Mouse (Mus musculus) hindbrain, postnatal 0 days (tissue): Measurements from ENCODE around the gene Gapvd1. TPM values are rescaled to one million over a fixed set of nuclear protein-coding genes. Genes with fewer than 3 reads are reported as not detected.

Experiments
- ATAC-seq: fragments of 200-750 bp; cut with Nextera tagmentation; 2 replicates; pipeline ENCODE4 v1.8.0; 2017; ENCODE audit warnings: mild to moderate bottlenecking, moderate TSS enrichment, moderate library complexity
- DNase-seq: peaks from one replicate; pipeline ENCODE4 v3.0.0-alpha.2; 2015; ENCODE audit warnings: low spot score
- H3K27ac ChIP-seq: fragments of 300-500 bp; sonication (generic); 2 replicates; pipeline ENCODE4 v1.5.1; 2014; ENCODE audit warnings: mild to moderate bottlenecking
- H3K27me3 ChIP-seq: fragments of 300-500 bp; sonication (generic); 2 replicates; pipeline ENCODE4 v1.6.1; 2014; ENCODE audit warnings: low read length, mixed read lengths; ENCODE audit not compliant: insufficient read depth
- H3K36me3 ChIP-seq: fragments of 300-500 bp; sonication (generic); 2 replicates; pipeline ENCODE4 v1.6.1; 2014; ENCODE audit warnings: low read length, mixed read lengths; ENCODE audit not compliant: insufficient read depth
- H3K4me1 ChIP-seq: fragments of 300-500 bp; sonication (generic); 2 replicates; pipeline ENCODE4 v1.6.1; 2014; ENCODE audit warnings: antibody characterized with exemption, low read length, mixed read lengths; ENCODE audit not compliant: insufficient read depth
- H3K4me2 ChIP-seq: fragments of 300-500 bp; sonication (generic); 2 replicates; pipeline ENCODE4 v1.6.1; 2014; ENCODE audit warnings: low read depth, mild to moderate bottlenecking, low read length, moderate library complexity, mixed read lengths
- H3K4me3 ChIP-seq: fragments of 300-500 bp; sonication (generic); 2 replicates; pipeline ENCODE4 v1.5.1; 2014; ENCODE audit warnings: low read length
- H3K9ac ChIP-seq: fragments of 300-500 bp; sonication (generic); replicated peaks from 2 replicates; pipeline ENCODE4 v1.6.1; 2014; ENCODE audit warnings: mild to moderate bottlenecking, low read length, moderate library complexity, mixed read lengths
- H3K9me3 ChIP-seq: fragments of 300-500 bp; sonication (generic); 2 replicates; pipeline ENCODE4 v1.6.1; 2016; ENCODE audit warnings: low read length, mixed read lengths
- CTCF ChIP-seq: IDR thresholded peaks from 2 replicates; pipeline ENCODE4 v1.5.1; 2016; ENCODE audit warnings: antibody characterized with exemption, control low read depth, low read depth
- WGBS: fragments of 180-500 bp; shearing (Covaris S2); extraction: QIAGEN DNeasy Blood & Tissue Kit; methylation state at CpG from one replicate; pipeline ENCODE4 v1.1.7; 2014; 5-methylcytosine and 5-hydroxymethylcytosine counted together
- polyA plus RNA-seq: library from polyadenylated mRNA; unstranded; fragments of >200 nt; fragmentation: Nextera tagmentation; extraction: Ambion mirVana; gene quantifications from 2 replicates; pipeline ENCODE4 v1.2.1, GENCODE M21; 2015
- total RNA-seq: library from RNA; depleted of rRNA; stranded (reverse); fragments of >200 nt; gene quantifications from 2 replicates; pipeline ENCODE4 v1.2.3, GENCODE M21; 2014

The Gapvd1 gene
- total and polyA plus RNA-seq, 2 experiments from 2014 or later = 74.0 to 79.8 TPM

- Histone ChIP-seq H3K4me1 (peaks cover 8% of the 10 kb centered on the region), H3K36me3 (no peaks in the 10 kb centered on the region), H3K9ac (no peak overlapping the region), H3K27me3 (no peaks in the 10 kb centered on the region), H3K4me3 (no peak overlapping the region), H3K9me3 (no peaks in the 10 kb centered on the region), H3K4me2 (no peak overlapping the region), H3K27ac (no peak overlapping the region)
- peak; percentile 54 for DNase-seq
- no peak for TF ChIP-seq CTCF
- WGBS = 22% methylated on average over 10 of the region's 10 CpGs
- no peak for ATAC-seq
These were observed 87.2 kb downstream of the Gapvd1 start for GRCm38 (mm10) chr2:34667820-34668219.

GRCm38 (mm10) chr2:34647410-34647809, 107.6 kb downstream of the Gapvd1 start:
- H3K27ac ChIP-seq = no peak overlapping the region
- H3K4me1 ChIP-seq = no peaks in the 10 kb centered on the region; the same call in 1 of the 2 replicates
- 29% methylated on average over 11 of the region's 11 CpGs for WGBS
- no peak for TF ChIP-seq CTCF
- no peaks in the 10 kb centered on the region for H3K36me3 ChIP-seq
- H3K9me3 ChIP-seq = no peaks in the 10 kb centered on the region
- H3K9ac ChIP-seq = no peak overlapping the region
- no peak for DNase-seq
- no peak for ATAC-seq
- no peak overlapping the region for H3K4me3 ChIP-seq
- H3K4me2 ChIP-seq = peak overlapping the region; percentile 6; the same call in 1 of the 2 replicates
- no peaks in the 10 kb centered on the region for H3K27me3 ChIP-seq

GRCm38 (mm10) chr2:34646541-34646865, 108.5 kb downstream of the Gapvd1 start:
- Histone ChIP-seq H3K27ac (no peak overlapping the region), H3K36me3 (no peaks in the 10 kb centered on the region), H3K4me1 (no peaks in the 10 kb centered on the region; the same call in 1 of the 2 replicates), H3K9me3 (no peaks in the 10 kb centered on the region), H3K4me3 (peak overlapping the region; percentile 30), H3K9ac (no peak overlapping the region), H3K4me2 (peak overlapping the region; percentile 62), H3K27me3 (no peaks in the 10 kb centered on the region)
- ATAC-seq = no peak
- no peak for DNase-seq
- no peak for TF ChIP-seq CTCF
- 8% methylated on average over 5 of the region's 5 CpGs for WGBS

GRCm38 (mm10) chr2:34645851-34646540, 109.0 kb downstream of the Gapvd1 start:
- H3K9ac ChIP-seq = 0 out of 2 replicates have a peak overlapping the region, but pooled peaks have one; percentile 33
- 14% methylated on average over 21 of the region's 21 CpGs for WGBS

GRCm38 (mm10) chr2:34644571-34645526, 110.2 kb downstream of the Gapvd1 start:
- ATAC-seq = no peak

More at GRCm38 (mm10) chr2:34645851-34646540, 109.0 kb downstream of the Gapvd1 start:
- H3K36me3 ChIP-seq = no peaks in the 10 kb centered on the region
- H3K4me3 ChIP-seq = peak overlapping the region; percentile 30
- no peaks in the 10 kb centered on the region for H3K27me3 ChIP-seq
- H3K9me3 ChIP-seq = no peaks in the 10 kb centered on the region
- TF ChIP-seq CTCF = no peak
- no peaks in the 10 kb centered on the region; the same call in 1 of the 2 replicates for H3K4me1 ChIP-seq
- no peak overlapping the region for H3K27ac ChIP-seq
- ATAC-seq (peak; percentile 92), DNase-seq (peak; percentile 82)
- peak overlapping the region; percentile 62 for H3K4me2 ChIP-seq

GRCm38 (mm10) chr2:34642351-34642750, 112.7 kb downstream of the Gapvd1 start:
- peak; percentile 61 for TF ChIP-seq CTCF
- peaks cover 3% of the 10 kb centered on the region; the same call in 1 of the 2 replicates for H3K4me1 ChIP-seq
- H3K9me3 ChIP-seq = no peaks in the 10 kb centered on the region
- ATAC-seq (no peak), DNase-seq (no peak)
- H3K9ac ChIP-seq = no peak overlapping the region
- no peaks in the 10 kb centered on the region for H3K36me3 ChIP-seq
- H3K4me3 ChIP-seq = no peak overlapping the region
- no peaks in the 10 kb centered on the region for H3K27me3 ChIP-seq
- no peak overlapping the region for H3K4me2 ChIP-seq
- WGBS = 39% methylated on average over 2 of the region's 2 CpGs
- H3K27ac ChIP-seq = no peak overlapping the region

More at GRCm38 (mm10) chr2:34644571-34645526, 110.2 kb downstream of the Gapvd1 start:
- peak; percentile 42 for DNase-seq
- no peak overlapping the region for H3K9ac ChIP-seq
- H3K36me3 ChIP-seq = no peaks in the 10 kb centered on the region
- no peaks in the 10 kb centered on the region for H3K9me3 ChIP-seq
- H3K4me1 ChIP-seq = no peaks in the 10 kb centered on the region; the same call in 1 of the 2 replicates
- no peak overlapping the region for H3K4me3 ChIP-seq
- WGBS = 43% methylated on average over 22 of the region's 22 CpGs
- no peak overlapping the region for H3K4me2 ChIP-seq
- peak; percentile 81 for TF ChIP-seq CTCF
- no peak overlapping the region for H3K27ac ChIP-seq
- no peaks in the 10 kb centered on the region for H3K27me3 ChIP-seq
